Mouse (Mus musculus) left cerebral cortex, postnatal 4 days (tissue): Measurements from ENCODE around the gene Ngly1. TPM values are rescaled to one million over a fixed set of nuclear protein-coding genes. Genes with fewer than 3 reads are reported as not detected.
"Not testable (repeated sequence)": the region's sequence is repeated elsewhere in the genome, so short reads cannot be mapped to it uniquely, and the experiment has no call there.

Experiments
- DNase-seq: peaks from one replicate; pipeline ENCODE4 v3.0.0-alpha.2; 2022
- intact Hi-C: fragments of 180-260 bp; cut with DNase I; formaldehyde crosslinking; loops from one replicate; pipeline ENCODE4 v1.15.1; 2025
- total RNA-seq, 2 experiments: library from RNA; stranded (reverse); gene quantifications; 2 replicates each; pipeline ENCODE4 v1.2.3; 2021

The Ngly1 gene
- total RNA-seq, 2 experiments from 2014 or later: 27.3 to 32.1 TPM

DNA sequence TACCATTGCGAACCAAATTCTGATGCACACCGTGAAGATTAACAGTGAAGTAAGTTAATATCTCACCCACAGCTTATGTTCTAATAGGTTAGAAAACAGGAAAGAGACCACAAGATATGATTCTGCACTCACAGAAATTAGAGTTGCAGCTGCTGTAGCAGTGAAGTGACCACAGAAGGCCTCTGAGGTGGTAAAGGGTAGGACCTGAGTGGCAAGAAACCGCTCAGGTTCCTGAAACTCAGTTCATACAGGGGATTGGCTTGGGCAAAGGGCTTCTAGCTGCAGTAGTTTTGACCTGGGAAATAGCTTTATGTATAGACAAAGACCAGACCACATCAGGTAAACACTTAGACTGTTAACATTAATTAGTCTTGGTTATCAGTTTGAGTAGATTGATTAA is 6.7 kb downstream of the Ngly1 start:
- DNase-seq: no peak

DNA sequence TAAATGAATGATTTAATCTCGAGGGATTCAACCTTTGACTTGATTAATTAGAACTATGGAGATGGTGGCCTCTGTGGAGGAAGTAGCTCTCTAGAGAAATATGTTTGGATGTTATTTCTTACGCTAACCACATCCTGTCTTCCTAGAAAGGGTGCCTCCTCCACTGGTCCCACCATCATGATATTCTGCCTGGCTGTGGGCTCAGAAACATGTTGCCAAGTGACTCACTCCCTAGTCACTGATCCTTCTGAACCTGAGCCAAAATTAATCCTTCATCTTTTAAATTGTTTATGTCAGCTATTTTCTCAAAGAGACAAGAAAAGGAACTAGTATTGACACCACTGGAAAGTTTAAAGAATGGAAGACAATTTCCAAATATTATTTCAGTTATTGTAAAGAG is 7.1 kb downstream of the Ngly1 start:
- intact Hi-C loops: no loop called here
- DNase-seq: no peak

More for the DNA sequence above, 6.7 kb downstream of the Ngly1 start:
- intact Hi-C loops: no loop called here

DNA sequence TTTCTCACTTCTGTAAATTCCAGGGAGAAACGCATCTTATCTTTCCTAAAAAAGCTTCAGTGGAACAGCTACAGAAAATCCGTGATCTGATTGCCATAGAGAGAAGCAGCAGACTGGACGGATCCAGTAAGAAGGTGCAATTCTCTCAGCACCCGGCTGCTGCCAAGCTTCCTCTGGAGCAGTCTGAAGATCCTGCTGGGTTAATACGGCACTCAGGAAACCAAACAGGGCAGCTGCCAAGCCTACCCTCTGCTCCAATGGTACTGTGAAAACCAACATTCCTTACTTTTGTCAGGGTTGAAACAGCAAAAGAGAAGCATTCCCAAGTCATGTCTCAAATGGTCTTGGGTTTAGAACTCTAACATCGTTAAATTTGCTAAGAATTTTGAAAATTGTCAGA is 11.5 kb downstream of the Ngly1 start:
- intact Hi-C loops: no loop called here
- peak; percentile 50 for DNase-seq

DNA sequence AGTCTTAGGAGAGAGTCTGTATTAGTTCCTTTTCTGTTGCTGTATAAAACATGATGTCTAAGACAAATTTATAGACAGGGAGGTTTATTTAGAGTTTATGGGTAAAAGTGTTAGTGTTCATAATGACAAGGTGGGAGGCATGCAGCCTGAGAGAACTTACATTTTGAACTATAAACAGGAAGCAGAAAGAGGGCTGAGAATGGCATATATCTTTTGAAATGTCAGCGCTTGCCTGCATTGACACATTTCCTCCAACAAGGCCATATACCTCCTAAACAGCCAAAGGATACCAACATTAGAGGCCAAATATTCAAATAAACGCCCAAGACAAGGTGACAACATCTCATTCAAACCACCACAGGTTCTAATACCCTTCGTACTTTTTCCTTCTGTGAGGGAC is 12.8 kb downstream of the Ngly1 start:
- DNase-seq: no peak
- intact Hi-C loops: no loop called here

DNA sequence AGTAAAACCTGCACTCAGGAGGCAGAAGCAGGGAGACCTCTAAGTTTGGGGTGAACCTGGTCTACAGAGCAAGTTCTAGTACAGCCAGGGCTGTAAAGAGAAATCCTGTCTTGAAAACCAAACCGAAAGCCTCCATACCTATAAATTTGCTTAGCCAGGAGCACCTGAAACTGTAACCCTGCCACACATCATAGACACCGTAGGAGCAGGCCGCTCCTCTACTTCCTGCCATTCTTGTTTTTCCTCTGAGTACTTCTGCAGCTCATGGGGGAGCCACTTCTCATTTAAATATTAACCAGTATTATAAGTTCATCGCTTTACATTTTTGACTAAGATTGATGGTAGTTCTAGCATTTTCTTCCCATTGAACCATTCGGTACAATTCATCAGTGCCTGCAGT is 17.9 kb downstream of the Ngly1 start:
- intact Hi-C loops: no loop called here
- DNase-seq: no peak

DNA sequence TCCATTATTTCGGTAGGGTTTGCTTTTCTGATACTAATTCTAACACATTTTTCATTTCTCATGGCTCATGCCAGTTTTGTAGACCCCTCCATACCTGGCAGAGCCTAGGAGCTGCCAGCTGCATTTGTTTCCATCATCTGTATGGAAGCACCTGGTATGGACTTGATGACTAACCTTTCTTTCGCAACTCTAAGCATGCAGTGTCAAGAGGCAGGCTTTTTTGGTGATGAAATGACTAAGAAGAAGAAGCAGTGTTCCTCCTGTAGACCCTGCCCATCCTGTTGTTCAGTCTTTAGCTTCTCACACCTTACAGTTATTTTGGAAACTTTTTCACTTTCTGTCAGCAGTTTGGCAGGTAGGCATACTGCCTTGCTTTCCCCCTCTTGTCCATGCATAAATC is 20.7 kb downstream of the Ngly1 start:
- DNase-seq: no peak
- intact Hi-C loops: no loop called here

DNA sequence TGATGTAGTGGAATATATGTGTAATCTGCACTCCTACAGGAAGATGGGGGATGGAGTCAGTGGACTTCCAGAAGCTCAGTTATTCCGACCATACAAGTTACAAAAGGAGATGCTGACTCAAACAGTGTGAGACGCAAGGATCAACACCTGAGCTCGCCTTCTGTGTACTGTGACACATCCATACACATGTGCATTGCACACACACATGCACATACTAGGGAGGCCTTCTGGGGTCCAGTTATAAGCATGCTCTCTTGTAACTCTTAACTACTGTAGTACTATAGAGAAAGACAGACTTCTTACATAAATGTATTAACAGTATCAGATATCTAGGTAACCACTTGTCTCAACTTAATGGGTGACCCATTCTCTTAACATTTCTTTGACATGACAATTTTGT is 24.6 kb downstream of the Ngly1 start:
- intact Hi-C loops: no loop called here
- no peak for DNase-seq

DNA sequence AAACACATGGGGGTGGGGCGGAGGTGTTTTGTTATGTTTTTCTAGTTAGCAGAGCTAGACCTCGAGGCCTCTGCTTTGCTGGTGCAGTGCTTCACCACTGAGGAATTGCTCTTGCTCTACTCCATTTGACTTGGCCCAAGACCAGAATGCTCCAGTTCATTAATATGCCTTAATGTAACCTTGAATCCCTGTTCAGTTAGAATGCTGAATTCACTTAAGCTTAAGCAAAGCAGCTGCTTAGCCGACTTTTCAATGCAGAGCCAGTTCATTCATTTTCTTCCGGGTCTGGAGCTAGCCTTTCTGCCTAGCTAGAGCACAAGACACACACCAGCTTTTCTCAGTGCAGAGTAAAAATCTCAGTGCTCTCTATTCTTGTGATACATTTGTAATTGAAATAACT is 30.1 kb downstream of the Ngly1 start:
- no peak for DNase-seq
- intact Hi-C loops: no loop called here

DNA sequence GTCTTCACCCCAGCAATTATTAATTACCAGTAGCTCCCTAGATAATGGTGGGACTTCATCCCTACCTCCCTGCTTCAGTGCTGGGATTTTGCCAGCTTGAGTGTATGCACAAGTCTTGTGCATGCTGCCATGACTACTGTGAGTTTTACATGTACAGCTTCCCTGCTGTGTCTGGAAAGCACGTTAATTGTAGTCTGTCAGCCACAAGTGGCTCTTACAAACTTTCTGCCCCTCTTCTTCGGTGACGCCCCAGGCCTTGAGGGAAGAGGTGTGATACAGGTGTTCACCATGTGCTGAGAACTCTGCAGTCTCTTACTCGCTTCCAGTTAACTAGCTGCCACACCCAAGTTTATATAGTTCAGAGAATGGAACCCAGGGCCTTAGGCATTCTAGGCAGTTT is 34.9 kb downstream of the Ngly1 start:
- peak; percentile 3 for DNase-seq
- intact Hi-C loops: no loop called here

DNA sequence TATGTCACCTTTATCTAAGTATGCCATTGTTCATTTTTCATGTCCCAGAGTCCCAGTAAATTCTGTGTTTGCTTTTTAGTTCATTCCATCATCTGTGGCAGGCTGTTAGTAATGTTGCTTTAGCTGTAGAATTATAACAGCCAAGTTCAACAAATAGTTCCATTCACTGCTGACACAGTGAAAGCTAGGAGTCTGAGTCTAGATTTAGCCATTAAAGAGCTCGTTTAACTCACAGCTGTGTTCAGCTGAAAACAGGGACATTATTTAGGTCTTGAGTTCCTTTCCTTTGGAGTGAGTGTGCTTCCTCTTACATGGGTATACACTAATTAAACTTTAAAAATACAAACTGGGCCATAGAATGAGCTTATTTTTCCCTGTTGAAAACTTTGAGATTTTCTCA is 43.3 kb downstream of the Ngly1 start:
- DNase-seq: no peak
- intact Hi-C loops: no loop called here

DNA sequence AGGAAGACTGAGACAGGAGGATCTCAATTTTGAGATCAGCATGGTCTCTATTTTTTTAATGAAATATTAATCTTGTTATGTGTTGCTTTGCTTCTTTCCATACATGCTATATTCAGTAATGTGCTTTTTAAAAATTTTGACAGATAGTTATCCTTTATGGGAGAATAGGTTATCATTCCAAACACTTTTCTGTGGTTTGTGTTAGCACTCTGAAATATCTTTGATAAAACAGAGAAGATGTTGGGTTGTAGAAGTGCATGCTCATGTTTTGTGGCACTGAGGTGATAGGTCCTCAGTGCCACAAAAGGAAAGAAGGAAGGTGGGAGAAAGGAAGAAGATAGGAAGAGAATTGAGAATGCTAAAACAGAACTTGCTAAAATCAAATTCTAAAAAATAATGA is 43.9 kb downstream of the Ngly1 start:
- intact Hi-C loops: no loop called here
- no peak for DNase-seq

DNA sequence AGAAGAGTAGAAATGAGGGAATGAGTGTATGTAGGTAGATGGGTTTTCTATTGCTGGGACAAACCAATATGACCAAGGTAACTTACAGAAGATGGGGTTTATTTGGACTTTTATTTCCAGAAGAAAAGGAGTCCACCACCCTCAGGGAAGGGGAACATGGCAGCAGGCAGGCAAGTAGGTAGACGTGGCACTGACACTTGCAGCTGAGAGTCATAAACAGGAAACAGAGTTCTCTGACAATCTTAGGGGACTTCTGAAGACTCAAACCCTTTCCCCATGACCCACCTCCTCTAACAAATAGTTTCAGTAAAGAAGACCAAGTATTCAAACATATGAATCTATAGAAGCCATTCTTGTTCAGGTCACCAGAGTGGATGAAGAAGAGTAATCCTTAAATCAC is 44.8 kb downstream of the Ngly1 start:
- DNase-seq: no peak
- intact Hi-C loops: no loop called here

DNA sequence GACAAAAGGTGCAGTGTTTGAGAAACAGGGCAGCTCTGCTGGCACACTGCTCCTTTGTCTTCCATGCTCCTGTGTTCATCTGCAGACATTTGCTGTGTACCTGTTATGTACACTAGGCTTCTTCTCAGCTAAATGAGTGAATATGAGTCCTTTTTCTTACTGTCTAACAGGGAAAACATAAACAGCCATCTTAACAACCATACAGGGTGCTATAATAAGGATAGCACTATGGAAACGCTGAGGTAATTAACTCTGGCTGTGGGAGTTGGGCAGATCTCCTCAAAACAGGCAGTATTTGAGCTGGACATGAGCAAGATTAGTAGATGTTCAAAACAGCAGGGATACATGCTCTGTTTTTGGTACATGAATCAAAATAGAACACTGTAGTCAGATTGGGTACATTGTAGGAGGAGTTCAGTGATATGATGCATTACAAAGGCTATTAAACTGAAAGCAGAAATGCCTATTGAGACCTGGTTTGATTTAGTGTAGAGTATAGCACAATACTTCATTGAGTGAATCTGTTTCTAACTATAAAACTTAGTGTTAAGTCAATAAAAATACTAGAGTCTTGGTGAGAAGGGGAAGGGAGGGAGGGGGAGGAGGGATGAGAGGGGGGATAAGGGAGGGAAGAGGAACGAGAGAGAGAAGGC is 47.9 kb downstream of the Ngly1 start:
- no peak for DNase-seq
- intact Hi-C loops: no loop called here

DNA sequence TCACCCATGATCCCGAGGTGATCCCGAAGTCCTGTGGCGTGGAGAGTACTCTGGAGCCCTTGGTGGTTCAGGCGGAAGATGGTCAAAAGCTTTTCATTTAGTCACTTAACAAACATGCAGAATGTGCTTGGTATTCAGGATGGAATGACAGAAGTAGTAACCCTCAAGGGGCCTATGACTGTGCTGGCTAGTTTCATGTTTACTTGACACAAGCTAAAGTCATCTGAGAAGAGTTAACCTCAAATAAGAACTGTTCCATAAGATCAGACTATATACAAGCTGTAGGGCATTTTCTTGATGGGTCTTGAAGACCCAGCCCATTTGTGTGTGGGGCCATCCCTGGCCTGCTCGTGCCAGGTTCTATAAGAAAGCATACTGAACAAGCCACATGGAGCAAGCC is 52.7 kb downstream of the Ngly1 start:
- intact Hi-C loops: no loop called here
- no peak for DNase-seq

DNA sequence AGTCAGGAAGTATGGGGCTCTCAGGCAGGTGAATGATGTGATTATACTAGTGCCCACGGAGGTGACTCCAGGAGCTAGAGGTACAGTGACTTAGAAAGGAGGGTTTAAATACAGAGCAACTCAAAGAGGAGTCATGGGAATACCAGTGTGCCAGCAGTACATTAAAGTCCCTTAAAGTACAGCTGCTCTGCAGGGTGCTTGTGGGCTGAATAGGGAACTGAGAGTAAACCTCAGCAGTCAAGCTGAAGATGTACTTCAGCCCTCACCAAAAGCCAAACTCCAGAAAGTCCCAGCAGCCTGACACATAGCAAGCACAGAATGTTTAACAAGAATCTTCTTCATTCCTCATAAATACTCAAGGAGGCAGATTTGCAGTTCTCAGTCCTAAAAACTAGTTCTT is 53.6 kb downstream of the Ngly1 start:
- intact Hi-C loops: no loop called here
- no peak for DNase-seq

DNA sequence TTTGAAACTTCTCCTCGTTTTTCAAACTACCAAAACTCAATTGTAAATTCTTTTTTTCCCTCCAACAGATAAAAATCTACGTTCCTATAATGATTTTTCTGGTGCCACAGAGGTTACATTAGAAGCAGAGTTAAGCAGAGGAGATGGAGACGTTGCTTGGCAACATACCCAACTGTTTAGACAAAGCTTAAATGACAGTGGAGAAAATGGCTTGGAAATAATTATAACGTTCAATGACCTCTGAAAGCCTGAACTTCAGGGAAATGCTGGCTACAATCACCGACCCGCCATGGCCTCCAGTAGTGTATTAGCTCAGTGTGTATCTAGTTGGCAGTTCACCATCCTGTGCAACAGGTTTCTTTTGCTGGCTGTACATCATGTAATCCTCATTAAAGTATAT is 61.7 kb downstream of the Ngly1 start:
- no peak for DNase-seq
- intact Hi-C loops: no loop called here

DNA sequence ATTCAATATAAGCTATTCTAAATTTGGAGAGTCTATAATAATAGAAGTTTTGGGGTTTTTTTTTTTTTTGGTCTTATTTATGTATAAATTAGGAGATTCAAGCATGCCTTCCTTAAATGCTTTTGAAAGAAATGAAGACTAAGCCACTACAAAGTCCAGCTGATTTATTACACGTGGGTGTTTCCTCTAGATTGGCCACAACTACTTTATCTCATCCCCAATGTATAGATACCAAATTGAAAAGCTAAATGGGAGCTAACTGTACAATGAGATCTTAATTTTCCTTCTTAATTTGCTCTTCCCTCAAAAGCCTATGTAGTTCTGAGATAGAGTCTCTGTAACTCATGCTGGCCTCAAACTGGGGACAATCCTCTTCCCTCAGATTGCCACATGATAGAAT is 63.5 kb downstream of the Ngly1 start:
- intact Hi-C loops: loop anchor here (2.0 kb wide), 1 partner anchor 44 kb away; no protein-coding TSS in a partner anchor
- DNase-seq: no peak

DNA sequence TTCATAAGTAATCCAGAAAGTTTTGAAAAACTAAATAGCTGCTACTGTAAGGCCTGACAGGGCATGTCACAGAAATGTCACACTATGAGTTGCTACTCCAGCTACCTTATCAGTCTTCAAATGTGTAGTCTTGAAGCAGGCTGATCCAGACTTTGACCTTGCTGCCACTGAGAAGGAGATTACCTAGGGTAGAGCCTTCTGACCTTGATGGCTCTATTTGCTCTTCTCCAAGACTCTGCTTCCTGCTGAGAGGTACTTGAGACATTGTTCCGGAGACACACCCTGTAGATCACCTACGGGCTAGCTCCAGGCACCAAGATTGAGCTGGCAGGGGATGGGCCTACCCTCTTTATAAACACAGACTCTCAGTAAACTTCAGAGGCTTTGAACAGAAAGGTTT is 64.0 kb downstream of the Ngly1 start:
- not testable (repeated sequence) for DNase-seq
- intact Hi-C loops: loop anchor here (2.0 kb wide), 1 partner anchor 44 kb away; no protein-coding TSS in a partner anchor

DNA sequence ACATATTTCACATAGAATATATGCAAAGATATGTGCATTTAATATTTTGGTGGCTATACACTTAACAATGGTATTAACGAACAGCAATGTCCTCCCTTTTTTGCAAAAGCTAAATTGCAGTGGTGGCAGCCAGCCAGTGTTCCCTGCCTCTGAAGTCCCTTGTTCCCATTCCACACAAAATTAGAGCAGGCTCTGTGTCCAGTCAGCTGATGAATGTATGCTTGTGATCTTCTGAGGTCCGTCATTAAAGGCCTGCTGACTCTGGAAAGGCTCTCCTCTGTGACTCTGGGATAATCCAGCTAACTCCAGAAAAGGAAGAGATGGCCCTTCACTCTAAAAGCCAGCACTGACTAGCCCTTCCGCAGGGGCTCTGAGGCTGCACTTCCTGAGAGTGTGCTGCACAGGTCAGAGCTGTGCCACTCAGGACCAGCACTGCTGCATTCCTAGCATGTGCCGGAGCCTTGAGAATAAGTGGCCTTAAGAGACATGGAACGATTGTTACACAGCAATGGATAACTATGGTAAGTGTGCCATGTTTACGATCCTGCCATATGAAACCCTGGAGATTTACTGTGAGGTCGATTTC is 64.9 kb downstream of the Ngly1 start:
- DNase-seq: no peak

DNA sequence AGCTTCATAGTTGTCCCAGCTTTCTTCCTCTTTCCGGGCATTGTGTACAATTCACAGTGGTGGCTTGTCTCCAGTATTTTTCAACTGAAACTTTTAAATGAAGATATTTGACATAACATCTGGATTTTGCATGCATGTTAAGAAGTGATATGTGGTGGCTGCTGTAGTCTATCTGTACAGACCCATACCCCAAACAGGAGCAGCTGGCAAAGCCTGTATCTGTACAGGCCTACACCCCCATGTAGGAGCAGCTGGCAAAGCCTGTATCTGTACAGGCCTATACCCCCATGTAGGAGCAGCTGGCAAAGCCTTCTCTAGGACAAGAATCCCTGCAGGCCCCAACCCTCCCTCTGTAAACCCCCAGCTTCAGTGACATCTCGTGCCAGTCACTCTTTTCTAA is 65.8 kb downstream of the Ngly1 start:
- DNase-seq: no peak
- intact Hi-C loops: no loop called here

More for the DNA sequence above, 64.9 kb downstream of the Ngly1 start:
- intact Hi-C loops: loop anchor here (2.0 kb wide), 1 partner anchor 43 kb away; no protein-coding TSS in a partner anchor

DNA sequence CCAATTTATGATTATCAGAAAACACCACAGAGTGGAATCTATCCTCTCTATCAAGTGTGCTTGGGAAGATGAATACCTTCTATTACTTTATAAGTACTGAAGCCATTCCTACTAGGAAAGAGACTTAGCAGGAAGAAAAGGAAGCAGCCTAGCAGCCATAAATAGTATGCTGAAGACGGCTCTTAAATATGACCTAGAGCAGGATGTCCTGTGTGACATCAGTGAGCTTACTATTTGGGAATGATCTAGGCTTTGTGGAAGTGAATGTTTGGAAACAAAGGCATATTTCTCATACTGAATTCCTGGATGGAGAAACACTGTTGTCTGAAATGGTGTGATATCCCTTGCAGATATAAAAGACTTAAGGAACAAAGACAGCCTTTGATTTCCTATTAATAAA is 67.6 kb downstream of the Ngly1 start:
- DNase-seq: no peak
- intact Hi-C loops: no loop called here

DNA sequence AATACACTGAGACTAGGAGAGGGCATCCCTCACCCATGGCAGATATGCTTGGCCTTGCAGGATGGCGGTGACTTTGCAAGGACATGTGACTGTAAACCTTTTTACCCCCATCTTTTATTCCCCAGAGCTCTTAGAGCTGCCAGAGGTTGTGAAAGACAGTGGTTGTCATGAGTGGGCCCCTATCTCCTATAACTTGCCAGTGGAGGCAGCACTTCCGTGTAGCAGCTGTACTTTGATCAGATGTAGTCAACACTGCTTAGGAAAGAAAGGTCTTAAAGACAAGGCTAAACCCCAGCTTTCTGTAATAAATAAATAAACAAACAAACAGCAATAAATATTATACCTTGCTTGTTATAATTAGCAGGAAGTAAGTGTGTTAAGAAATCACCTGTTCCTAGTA is 70.7 kb downstream of the Ngly1 start:
- intact Hi-C loops: no loop called here
- DNase-seq: no peak

DNA sequence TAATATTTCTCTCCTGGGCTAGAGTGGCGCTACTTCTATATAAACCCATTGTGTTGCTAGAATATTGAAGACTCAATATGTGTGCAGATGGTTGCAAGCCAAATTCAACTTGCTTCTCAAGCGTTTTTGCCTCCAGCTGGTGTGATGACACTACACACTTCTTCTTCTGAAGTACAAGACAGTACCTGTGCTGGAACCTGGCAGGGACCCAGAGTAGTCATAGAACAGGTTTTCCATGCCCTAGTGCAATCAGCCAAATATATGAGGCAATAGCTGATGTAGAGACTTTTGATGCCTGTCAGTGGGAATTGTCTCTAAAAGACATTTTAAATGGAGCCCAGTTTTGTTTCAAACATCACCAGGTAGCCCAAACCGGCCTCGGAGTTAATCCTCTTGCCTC is 75.3 kb downstream of the Ngly1 start:
- intact Hi-C loops: no loop called here
- DNase-seq: no peak
